Mouse (Mus musculus): ENCODE data around the gene Mfsd4b3.

GRCm38 (mm10) chr10:39961906-39962305 lies 2.0 kb upstream of the Mfsd4b3 start:
- TF ChIP-seq CTCF (IDR thresholded peaks at IDR 0.05; ENCODE audit: low read depth) (no peak), EP300 (IDR thresholded peaks at IDR 0.05; ENCODE audit: low read depth) (no peak)

All from heart, postnatal 0 days (tissue).